Mouse (Mus musculus) adrenal gland, postnatal 0 days (tissue): Measurements from ENCODE around the gene Scgb1b11. TPM values are rescaled to one million over a fixed set of nuclear protein-coding genes. Genes with fewer than 3 reads are reported as not detected.

ENCODE experiments used
- polyA plus RNA-seq: library from polyadenylated mRNA; unstranded; fragments of >200 nt; fragmentation: Nextera tagmentation; extraction: Ambion mirVana; gene quantifications from 2 replicates; pipeline ENCODE4 v1.2.1, GENCODE M21; 2015

Scgb1b11 gene
- polyA plus RNA-seq = not detected in 2 replicates

GRCm38 (mm10) chr7:32222540-32222939 lies at the start of gene Scgb1b11:
Scgb1b11 (plus strand) TSS chr7:32222840.

DNA sequence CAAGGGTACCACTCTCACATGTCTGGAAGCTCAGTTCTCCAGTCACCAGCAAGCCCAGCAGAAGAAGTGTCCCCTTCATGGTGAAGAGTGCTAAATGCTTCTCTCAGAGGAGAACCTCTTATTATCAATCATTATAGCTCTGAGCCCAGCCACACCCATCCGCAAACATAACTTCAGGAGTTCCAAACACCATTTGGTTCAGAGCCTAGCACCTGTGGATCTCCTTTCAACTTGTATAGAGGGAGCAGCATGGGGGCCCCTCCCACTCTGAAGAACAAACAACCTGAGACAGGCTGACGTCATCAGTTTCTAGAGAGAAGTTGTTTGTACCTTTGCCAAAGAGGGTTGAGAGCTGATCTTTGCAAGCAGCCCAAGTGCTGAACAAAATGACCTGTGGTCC lies 11.6 kb upstream of the Scgb1b11 start, which contains the start of gene Scgb2b11:
Gene Scgb2b11 (minus strand): TSS at position 101 of the 400 bp plus-strand sequence.

Other genes with a start within 250 kb of the Scgb1b11 start
- not detected in 2 replicates for gene Scgb1b10, start 122.0 kb upstream of the Scgb1b11 start, polyA plus RNA-seq
- not detected in 2 replicates for gene Scgb2b11, start 11.7 kb upstream of the Scgb1b11 start, polyA plus RNA-seq
- gene Scgb2b12, start 104.4 kb downstream of the Scgb1b11 start, polyA plus RNA-seq = not detected in 2 replicates
- not detected in 2 replicates for gene Scgb1b12, start 111.3 kb downstream of the Scgb1b11 start, polyA plus RNA-seq
- gene Scgb1b29, start 218.7 kb downstream of the Scgb1b11 start, polyA plus RNA-seq = not detected in 2 replicates